Mouse (Mus musculus): Measurements from ENCODE around the gene Vps13c. TPM values are rescaled to one million over a fixed set of nuclear protein-coding genes. Genes with fewer than 3 reads are reported as not detected.

Gene Vps13c
- polyA plus RNA-seq, 1 experiment from 2014 or later, result 6.5 TPM

DNA sequence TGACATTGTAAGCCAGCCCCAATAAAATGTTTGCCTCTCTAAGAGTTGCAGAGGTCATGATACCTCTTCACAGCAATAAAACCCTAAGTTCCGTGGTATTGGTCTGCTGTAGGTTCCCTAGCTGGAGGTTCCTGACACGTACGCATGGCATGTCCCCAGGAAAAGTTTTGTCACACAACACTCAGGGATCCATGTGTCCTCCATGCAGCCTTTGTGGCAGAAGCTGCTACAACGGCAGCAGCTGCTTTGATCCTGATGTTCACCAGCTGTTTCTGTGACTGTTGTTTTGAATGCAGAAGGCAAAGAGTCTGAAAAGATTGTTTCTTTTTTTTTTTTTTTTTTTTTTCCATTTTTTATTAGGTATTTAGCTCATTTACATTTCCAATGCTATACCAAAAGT lies 27.0 kb upstream of the Vps13c start:
- no peak overlapping the region for H3K4me2 ChIP-seq
- DNase-seq (no peak), ATAC-seq (ENCODE audit: low read depth) (no peak)
- H3K36me3 ChIP-seq, result no peaks in the 10 kb centered on the region
- WGBS (ENCODE audit: insufficient replicate concordance), result 81% methylated on average over 4 of the region's 4 CpGs
- H3K4me1 ChIP-seq (replicated peaks), result no peaks in the 10 kb centered on the region
- H3K4me3 ChIP-seq (replicated peaks), result no peak overlapping the region
- H3K9ac ChIP-seq, result no peak overlapping the region
- no peaks in the 10 kb centered on the region for H3K9me3 ChIP-seq (replicated peaks)
- no peak overlapping the region for H3K27ac ChIP-seq
- no peaks in the 10 kb centered on the region for H3K27me3 ChIP-seq

DNA sequence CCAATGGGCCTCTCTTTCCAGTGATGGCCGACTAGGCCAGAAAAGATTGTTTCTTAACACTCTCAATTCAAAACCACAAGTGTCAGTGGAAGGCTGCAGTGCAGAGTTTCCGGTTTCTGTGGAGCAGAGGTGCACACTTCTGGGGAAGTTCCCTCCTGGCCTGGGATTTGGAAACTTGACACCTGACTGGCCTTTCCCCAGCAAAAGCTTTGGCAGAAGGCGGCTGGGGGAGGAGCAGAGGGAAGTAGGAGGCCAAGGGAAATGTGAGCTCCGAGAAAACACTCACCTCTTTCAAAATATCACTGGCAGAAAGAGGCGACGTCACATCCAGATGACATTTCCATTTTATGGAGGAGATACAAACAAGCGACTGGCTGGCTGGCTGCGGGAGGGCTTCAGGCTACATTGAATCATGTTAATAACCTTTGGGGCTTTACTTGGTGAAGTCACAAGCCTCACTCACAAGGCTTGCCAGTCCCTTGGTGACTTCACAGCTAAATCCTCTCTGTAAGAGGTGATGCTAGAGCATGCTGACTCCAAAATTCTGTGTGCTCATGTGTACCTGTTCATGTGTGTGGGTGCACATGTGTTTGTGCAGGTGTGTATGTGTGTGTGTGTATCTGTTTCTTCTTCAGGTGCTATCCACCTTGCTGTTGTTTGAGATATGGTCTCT lies 26.4 kb upstream of the Vps13c start:
- Histone ChIP-seq H3K4me1 (replicated peaks) (no peaks in the 10 kb centered on the region), H3K9ac (no peak overlapping the region), H3K4me3 (replicated peaks) (no peak overlapping the region), H3K36me3 (no peaks in the 10 kb centered on the region), H3K9me3 (replicated peaks) (no peaks in the 10 kb centered on the region), H3K4me2 (no peak overlapping the region), H3K27ac (no peak overlapping the region), H3K27me3 (no peaks in the 10 kb centered on the region)
- ATAC-seq (ENCODE audit: low read depth) (no peak), DNase-seq (no peak)
- 15% methylated on average over 8 of the region's 8 CpGs for WGBS (ENCODE audit: insufficient replicate concordance)

DNA sequence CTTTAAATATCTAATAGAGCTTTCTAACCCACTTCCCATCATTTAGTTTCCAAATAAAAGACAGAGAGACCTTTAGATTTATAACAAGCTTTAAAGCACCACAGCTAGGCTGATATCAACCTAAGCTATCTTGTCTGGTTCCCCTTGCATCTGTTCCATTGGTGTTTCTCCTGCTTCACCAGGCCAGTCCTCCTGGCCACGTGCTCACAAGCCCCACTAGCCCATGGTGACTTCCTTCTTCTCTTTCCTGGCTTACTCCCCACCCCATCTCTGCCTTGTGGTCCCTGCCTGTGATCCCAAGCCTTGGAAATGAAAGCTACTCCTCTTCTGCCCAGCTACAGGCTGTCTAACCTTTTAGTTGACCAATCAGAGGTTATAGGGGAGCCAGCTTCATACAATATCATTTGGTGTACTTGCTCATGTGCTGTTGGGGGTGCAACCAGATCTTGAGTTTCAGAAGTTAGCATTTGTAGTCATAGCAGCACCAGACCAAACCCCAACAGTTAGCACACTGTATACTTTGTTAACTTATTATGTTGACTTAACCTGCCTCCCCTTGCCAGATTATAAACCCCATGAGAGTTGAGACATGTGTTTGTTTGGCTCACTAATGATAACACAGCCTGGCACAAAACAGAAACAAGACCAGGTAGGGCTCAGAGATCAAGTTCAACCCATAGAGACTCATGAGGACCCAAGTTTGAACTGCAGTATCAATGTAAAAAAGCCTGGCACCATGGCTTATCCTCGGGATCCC lies 23.8 kb upstream of the Vps13c start:
- Histone ChIP-seq H3K4me2 (no peak overlapping the region), H3K9ac (no peak overlapping the region), H3K27me3 (no peaks in the 10 kb centered on the region), H3K27ac (no peak overlapping the region), H3K4me1 (replicated peaks) (no peaks in the 10 kb centered on the region), H3K36me3 (no peaks in the 10 kb centered on the region), H3K9me3 (replicated peaks) (no peaks in the 10 kb centered on the region), H3K4me3 (replicated peaks) (no peak overlapping the region)
- ATAC-seq (ENCODE audit: low read depth) (no peak), DNase-seq (no peak)
- WGBS (ENCODE audit: insufficient replicate concordance), result 39% methylated on average over 2 of the region's 2 CpGs

DNA sequence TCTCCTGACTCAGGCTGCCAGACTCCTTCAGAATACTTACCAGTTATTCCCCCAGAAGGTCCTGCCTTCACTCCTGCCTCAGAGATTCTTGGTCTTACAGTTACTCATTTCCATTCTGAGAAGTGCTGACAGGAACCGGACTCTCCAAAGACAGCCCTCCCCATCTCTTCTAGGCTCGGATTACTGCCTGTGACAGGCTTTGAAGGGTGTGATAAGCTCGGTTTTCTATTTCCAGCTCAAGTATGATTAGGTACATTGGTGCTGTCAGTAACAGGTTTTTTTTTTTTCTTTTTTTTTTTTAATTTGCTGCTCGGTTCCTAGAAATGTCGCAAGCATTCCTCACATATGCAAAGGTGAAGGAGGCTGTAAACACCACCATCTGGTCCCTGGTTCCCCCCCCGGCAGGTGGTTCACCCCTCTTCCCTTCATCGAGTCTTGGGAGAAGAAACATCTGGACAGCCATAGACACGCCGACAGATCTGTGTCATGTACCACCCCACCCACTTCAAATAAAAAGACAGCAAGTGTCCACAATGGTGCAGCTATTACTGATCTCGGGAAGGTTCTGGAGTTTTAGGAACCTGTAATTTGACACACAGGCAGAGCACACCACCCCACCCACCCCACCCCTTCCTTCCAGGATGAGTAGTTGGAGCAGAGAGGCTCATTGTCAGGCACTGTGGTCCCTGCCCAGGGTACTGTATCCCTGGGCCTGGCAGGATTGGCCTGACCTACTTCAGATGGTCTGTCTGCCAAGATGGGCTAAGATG lies 22.1 kb upstream of the Vps13c start:
- Histone ChIP-seq H3K4me2 (no peak overlapping the region), H3K9me3 (replicated peaks) (no peaks in the 10 kb centered on the region), H3K36me3 (no peaks in the 10 kb centered on the region), H3K27ac (no peak overlapping the region), H3K4me3 (replicated peaks) (no peak overlapping the region), H3K27me3 (no peaks in the 10 kb centered on the region), H3K4me1 (replicated peaks) (no peaks in the 10 kb centered on the region), H3K9ac (no peak overlapping the region)
- no peak for DNase-seq
- WGBS (ENCODE audit: insufficient replicate concordance), result 40% methylated on average over 10 of the region's 10 CpGs
- no peak for ATAC-seq (ENCODE audit: low read depth)

DNA sequence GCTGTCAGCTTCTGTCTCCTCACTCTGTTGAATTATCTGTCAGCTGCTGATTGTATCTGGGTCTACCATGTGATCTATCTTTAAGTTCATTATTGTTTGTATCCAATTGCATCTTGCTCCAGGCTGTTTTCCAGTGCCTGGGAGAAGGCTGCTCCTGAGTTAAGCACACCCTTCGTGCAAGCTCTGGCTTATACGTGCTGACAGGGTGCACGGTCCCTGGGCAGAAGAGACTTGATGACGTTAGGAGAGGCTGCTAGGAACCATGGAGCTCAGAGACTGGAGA lies 21.6 kb upstream of the Vps13c start:
- Histone ChIP-seq H3K4me3 (replicated peaks) (no peak overlapping the region), H3K9me3 (replicated peaks) (no peaks in the 10 kb centered on the region), H3K4me1 (replicated peaks) (no peaks in the 10 kb centered on the region), H3K27ac (no peak overlapping the region), H3K36me3 (no peaks in the 10 kb centered on the region), H3K27me3 (no peaks in the 10 kb centered on the region), H3K9ac (no peak overlapping the region), H3K4me2 (no peak overlapping the region)
- no peak for DNase-seq
- no peak for ATAC-seq (ENCODE audit: low read depth)
- WGBS (ENCODE audit: insufficient replicate concordance), result 68% methylated on average over 4 of the region's 4 CpGs

DNA sequence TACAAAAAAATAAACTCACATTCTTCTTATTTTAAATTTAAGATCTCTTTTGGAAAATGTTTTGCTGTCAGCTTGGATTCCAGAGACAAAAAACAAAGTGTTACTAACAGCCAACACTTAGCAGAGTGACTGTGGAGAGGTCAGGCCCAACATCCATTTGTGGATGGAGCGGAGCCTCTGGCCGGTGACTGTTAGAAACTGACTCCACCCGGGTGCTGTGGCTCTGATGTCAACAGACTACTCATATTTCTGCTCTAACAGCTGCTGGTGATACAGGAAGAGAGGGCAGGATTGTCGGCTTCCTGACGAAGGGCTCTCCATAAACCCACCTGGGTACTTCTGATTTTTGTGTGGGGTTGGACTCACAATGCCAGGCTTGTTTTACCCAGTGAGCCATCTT lies 17.1 kb upstream of the Vps13c start:
- no peaks in the 10 kb centered on the region for H3K9me3 ChIP-seq (replicated peaks)
- H3K4me2 ChIP-seq, result no peak overlapping the region
- no peak overlapping the region for H3K4me3 ChIP-seq (replicated peaks)
- no peaks in the 10 kb centered on the region for H3K36me3 ChIP-seq
- H3K9ac ChIP-seq, result no peak overlapping the region
- DNase-seq, result no peak
- H3K4me1 ChIP-seq (replicated peaks), result no peaks in the 10 kb centered on the region
- 59% methylated on average over 5 of the region's 5 CpGs for WGBS (ENCODE audit: insufficient replicate concordance)
- 0 out of 2 replicates have a peak, but pooled peaks cover 3% of the 10 kb centered on the region for H3K27me3 ChIP-seq
- no peak for ATAC-seq (ENCODE audit: low read depth)
- no peak overlapping the region for H3K27ac ChIP-seq

GRCm38 (mm10) chr9:67825527-67825926 lies 14.7 kb upstream of the Vps13c start:
- Histone ChIP-seq H3K4me3 (replicated peaks) (no peak overlapping the region), H3K27me3 (peaks cover 23% of the 10 kb centered on the region), H3K4me2 (no peak overlapping the region), H3K36me3 (no peaks in the 10 kb centered on the region), H3K9ac (no peak overlapping the region), H3K9me3 (replicated peaks) (no peaks in the 10 kb centered on the region), H3K4me1 (replicated peaks) (peaks cover 10% of the 10 kb centered on the region; the same call in 1 of the 2 replicates), H3K27ac (no peak overlapping the region)
- no peak for ATAC-seq (ENCODE audit: low read depth)
- no peak for DNase-seq
- 76% methylated on average over 7 of the region's 7 CpGs for WGBS (ENCODE audit: insufficient replicate concordance)

- no peak overlapping the region for H3K9ac ChIP-seq
- H3K27ac ChIP-seq, result no peak overlapping the region
- H3K36me3 ChIP-seq, result no peaks in the 10 kb centered on the region
- H3K9me3 ChIP-seq (replicated peaks), result no peaks in the 10 kb centered on the region
- H3K4me1 ChIP-seq (replicated peaks), result peaks cover 34% of the 10 kb centered on the region
- H3K4me3 ChIP-seq (replicated peaks), result no peak overlapping the region
- DNase-seq, result no peak
- H3K27me3 ChIP-seq, result peaks cover 49% of the 10 kb centered on the region
- ATAC-seq (ENCODE audit: low read depth), result no peak
- 12% methylated on average over 3 of the region's 3 CpGs for WGBS (ENCODE audit: insufficient replicate concordance)
- H3K4me2 ChIP-seq, result no peak overlapping the region
Observed at GRCm38 (mm10) chr9:67828182-67828581, 12.0 kb upstream of the Vps13c start.

- 4% methylated on average over 61 of the region's 84 CpGs for WGBS (ENCODE audit: insufficient replicate concordance)
- Histone ChIP-seq H3K9me3 (replicated peaks) (peaks cover 3% of the 10 kb centered on the region; the same call in 1 of the 2 replicates), H3K27me3 (peaks cover 54% of the 10 kb centered on the region), H3K9ac (peak overlapping the region; percentile 78), H3K4me1 (replicated peaks) (peaks cover 34% of the 10 kb centered on the region), H3K4me3 (replicated peaks) (peak overlapping the region; percentile 75), H3K36me3 (no peaks in the 10 kb centered on the region), H3K27ac (no peak overlapping the region; the same call in 1 of the 2 replicates), H3K4me2 (peak overlapping the region; percentile 95)
- DNase-seq, result peak; percentile 39
- peak; percentile 71 for ATAC-seq (ENCODE audit: low read depth)
Observed at GRCm38 (mm10) chr9:67830411-67831358, 9.5 kb upstream of the Vps13c start.

- Histone ChIP-seq H3K27me3 (peaks cover 54% of the 10 kb centered on the region), H3K27ac (peak overlapping the region; percentile 15), H3K4me2 (peak overlapping the region; percentile 95), H3K36me3 (no peaks in the 10 kb centered on the region), H3K9ac (peak overlapping the region; percentile 78), H3K4me1 (replicated peaks) (peaks cover 34% of the 10 kb centered on the region), H3K4me3 (replicated peaks) (peak overlapping the region; percentile 75), H3K9me3 (replicated peaks) (peaks cover 3% of the 10 kb centered on the region; the same call in 1 of the 2 replicates)
- peak; percentile 56 for ATAC-seq (ENCODE audit: low read depth)
- no peak for DNase-seq
- 1% methylated on average over 57 of the region's 57 CpGs for WGBS (ENCODE audit: insufficient replicate concordance)
Observed at GRCm38 (mm10) chr9:67831359-67832045, 8.7 kb upstream of the Vps13c start.
